Comparison of ENCODE assay signal across 22 mouse cellular contexts in the genomic region with DNA sequence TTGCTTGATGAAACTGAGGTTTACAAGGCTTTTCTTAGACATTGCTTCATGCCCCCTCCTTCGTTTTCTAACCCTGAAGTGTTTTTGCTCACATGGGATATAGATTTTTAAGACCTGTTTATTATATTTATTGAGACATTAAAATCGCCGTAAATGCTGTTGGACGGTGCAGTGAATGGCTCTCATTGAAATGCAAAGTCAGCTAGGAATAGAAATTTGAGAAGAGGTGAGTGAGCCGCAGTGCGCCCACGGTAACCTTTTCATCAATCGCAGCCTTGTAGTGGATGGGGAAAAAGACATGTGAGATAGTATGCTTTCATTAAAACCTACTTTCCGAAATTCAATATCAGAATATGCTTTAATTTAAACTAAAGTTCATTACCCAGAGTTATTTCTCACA.
"Had no signal": no experiment of that assay in that cellular context is flagged by ENCODE, and none has a peak within 500 bp of the region (broad histone marks: within the 10 kb centered on the region; RNA-seq: fewer than 3 reads in every experiment).

No protein-coding gene starts in this region.

- H3K4me3 ChIP-seq: heart, adult 2 months; heart, embryonic 13.5 days; heart, embryonic 15.5 days; hindbrain, embryonic 13.5 days; hindbrain, embryonic 15.5 days; layer of hippocampus, adult 2 months; left cerebral cortex, adult 2 months; limb, embryonic 15.5 days; liver, embryonic 12.5 days had no signal

- H3K27ac ChIP-seq: heart, adult 2 months; heart, embryonic 13.5 days; heart, embryonic 15.5 days; hindbrain, embryonic 13.5 days; hindbrain, embryonic 15.5 days; layer of hippocampus, adult 2 months; left cerebral cortex, adult 2 months; limb, embryonic 15.5 days; liver, embryonic 12.5 days; liver, embryonic 14.5 days had no signal

- H3K9ac ChIP-seq: heart, embryonic 13.5 days; heart, embryonic 15.5 days; hindbrain, embryonic 13.5 days; hindbrain, embryonic 15.5 days; limb, embryonic 15.5 days; liver, embryonic 12.5 days; liver, embryonic 14.5 days had no signal

- H3K9me3 ChIP-seq: heart, embryonic 13.5 days; heart, embryonic 15.5 days; hindbrain, embryonic 13.5 days; hindbrain, embryonic 15.5 days; limb, embryonic 15.5 days; liver, embryonic 12.5 days had no signal

- H3K36me3 ChIP-seq: heart, embryonic 13.5 days; heart, embryonic 15.5 days; hindbrain, embryonic 13.5 days; hindbrain, embryonic 15.5 days; limb, embryonic 15.5 days; liver, embryonic 12.5 days had no signal

- H3K27me3 ChIP-seq: heart, embryonic 13.5 days; heart, embryonic 15.5 days; hindbrain, embryonic 13.5 days; hindbrain, embryonic 15.5 days; limb, embryonic 15.5 days; liver, embryonic 12.5 days had no signal

- H3K4me1 ChIP-seq: heart, embryonic 15.5 days; hindbrain, embryonic 13.5 days; hindbrain, embryonic 15.5 days; limb, embryonic 15.5 days; liver, embryonic 12.5 days had no signal

- DNase-seq: gastrocnemius, postnatal 14 days; gastrocnemius, postnatal 36 days; heart, adult 11 months; heart, adult 2 months; heart, postnatal 14 days; heart, postnatal 36 days; kidney, adult 18-20 months; kidney, adult 8-10 months; kidney, postnatal 10 days; kidney, postnatal 4 days had no signal

- ATAC-seq: hindbrain, postnatal 0 days; intestine, embryonic 16.5 days; liver, embryonic 12.5 days had no signal

- H3K4me2 ChIP-seq: heart, embryonic 11.5 days; heart, embryonic 13.5 days; heart, embryonic 15.5 days; hindbrain, embryonic 13.5 days; hindbrain, embryonic 15.5 days; limb, embryonic 15.5 days; liver, embryonic 12.5 days had no signal
